Mouse (Mus musculus): ENCODE measurements around the gene Slc9a1. TPM values are rescaled to one million over a fixed set of nuclear protein-coding genes. Genes with fewer than 3 reads are reported as not detected.

The Slc9a1 gene
- 9.4 TPM for polyA plus RNA-seq (2014; fragmentation: Illumina TruSeq; extraction: RNeasy Lipid Tissue Mini Kit (QIAGEN cat#74804); ENCODE audit: insufficient read depth, low read depth, low replicate concordance)

DNA sequence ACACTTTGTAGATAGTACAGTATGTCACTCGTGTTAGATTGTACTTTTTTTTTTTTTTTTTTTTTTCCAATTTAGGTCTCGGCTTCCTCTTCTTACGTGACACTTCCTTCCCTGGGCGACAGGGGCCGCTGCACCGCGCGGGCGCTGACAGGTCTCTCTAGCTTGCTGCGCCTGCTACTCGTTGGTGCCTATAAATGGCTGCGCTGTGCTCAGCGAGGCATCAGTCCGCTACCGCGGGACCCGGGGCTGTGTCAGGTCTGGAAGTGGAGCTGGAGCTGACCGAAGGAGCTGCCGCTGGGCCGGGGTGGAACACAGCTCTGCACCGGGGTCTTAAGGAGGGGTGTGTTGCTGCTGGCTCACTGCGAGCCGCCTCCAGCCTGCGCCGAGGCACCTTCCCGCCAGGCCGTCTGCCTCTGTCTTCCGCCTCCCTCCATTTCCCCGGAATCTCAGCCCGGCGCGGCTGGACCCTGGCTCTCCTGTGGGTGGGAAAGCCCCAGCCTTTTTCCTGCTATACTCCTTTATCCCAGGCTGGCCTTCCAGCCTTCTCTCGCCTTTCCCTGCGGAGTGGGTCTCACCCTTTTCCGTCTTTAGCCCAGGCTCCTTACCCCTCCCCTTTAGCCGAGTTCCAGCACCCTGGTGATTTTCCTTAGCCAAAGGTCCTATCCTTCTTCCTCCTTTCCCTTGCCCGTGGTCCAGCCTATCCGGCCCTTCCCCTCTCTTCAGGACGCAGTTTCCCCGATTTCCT is at the start of gene Slc9a1:
Slc9a1 (plus strand) TSS at position 154 of the 745 bp plus-strand sequence.

DNA sequence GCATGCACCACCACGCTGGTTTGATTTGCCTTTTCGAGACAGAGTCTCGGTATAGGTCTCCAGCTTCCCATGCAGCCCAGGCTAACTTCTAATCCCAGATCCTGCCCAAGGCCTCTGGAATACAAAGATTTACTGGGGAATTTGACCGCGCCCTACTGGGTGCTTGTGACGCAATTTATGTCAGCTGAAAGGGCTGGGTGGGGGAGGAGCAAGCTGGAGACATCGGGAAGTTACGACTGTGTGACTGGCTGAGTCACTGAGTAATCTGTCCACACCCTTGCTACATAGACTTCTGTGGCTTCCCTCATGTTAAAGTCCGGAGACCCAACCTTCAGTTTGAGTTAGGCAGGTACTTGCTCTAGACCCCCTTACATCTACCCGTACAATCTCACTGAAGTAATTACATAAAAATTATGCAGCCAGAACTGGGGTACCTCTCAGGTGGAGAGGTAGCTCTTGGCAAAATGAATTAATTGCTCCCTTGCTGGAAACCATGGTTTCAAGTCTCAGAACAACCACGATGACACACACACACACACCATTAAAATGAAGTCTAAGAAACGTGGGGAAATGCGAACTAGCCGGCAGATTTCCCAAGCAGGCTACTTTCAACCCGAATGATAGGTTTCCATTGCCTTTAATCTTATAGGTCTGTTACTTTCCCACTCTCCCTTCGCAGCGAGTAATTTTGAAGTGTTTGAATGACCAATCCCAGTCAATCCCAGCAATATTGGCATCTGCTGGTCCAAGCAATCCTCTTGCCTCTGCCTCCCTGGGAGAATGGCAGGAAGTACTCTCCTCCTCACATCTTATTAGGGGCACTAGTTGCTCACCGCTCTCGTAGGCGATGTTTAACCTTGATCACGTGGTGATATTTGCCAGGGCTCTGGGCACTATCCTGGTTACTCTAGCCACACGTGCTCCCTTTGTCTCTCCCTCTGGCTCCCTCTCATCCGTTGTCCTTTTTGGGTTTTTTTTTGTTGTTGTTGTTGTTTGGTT is 15.8 kb upstream of the Slc9a1 start, which contains the start of gene Wdtc1:
Wdtc1 (minus strand) TSS at position 115 of the 999 bp plus-strand sequence.

Other genes with a start within 250 kb of the Slc9a1 start
- gene Wasf2, start 239.2 kb upstream of the Slc9a1 start, polyA plus RNA-seq (2014; fragmentation: Illumina TruSeq; extraction: RNeasy Lipid Tissue Mini Kit (QIAGEN cat#74804); ENCODE audit: insufficient read depth, low read depth, low replicate concordance): 25.5 TPM
- 2.5 TPM for gene Cd164l2, start 157.6 kb upstream of the Slc9a1 start, polyA plus RNA-seq (2014; fragmentation: Illumina TruSeq; extraction: RNeasy Lipid Tissue Mini Kit (QIAGEN cat#74804); ENCODE audit: insufficient read depth, low read depth, low replicate concordance)
- gene Gpr3, start 157.2 kb upstream of the Slc9a1 start, polyA plus RNA-seq (2014; fragmentation: Illumina TruSeq; extraction: RNeasy Lipid Tissue Mini Kit (QIAGEN cat#74804); ENCODE audit: insufficient read depth, low read depth, low replicate concordance): not detected
- gene Map3k6, start 128.9 kb upstream of the Slc9a1 start, polyA plus RNA-seq (2014; fragmentation: Illumina TruSeq; extraction: RNeasy Lipid Tissue Mini Kit (QIAGEN cat#74804); ENCODE audit: insufficient read depth, low read depth, low replicate concordance): 20.8 TPM
- 2.9 TPM for gene Sytl1, start 106.6 kb upstream of the Slc9a1 start, polyA plus RNA-seq (2014; fragmentation: Illumina TruSeq; extraction: RNeasy Lipid Tissue Mini Kit (QIAGEN cat#74804); ENCODE audit: insufficient read depth, low read depth, low replicate concordance)
- gene Tmem222, start 91.9 kb upstream of the Slc9a1 start, polyA plus RNA-seq (2014; fragmentation: Illumina TruSeq; extraction: RNeasy Lipid Tissue Mini Kit (QIAGEN cat#74804); ENCODE audit: insufficient read depth, low read depth, low replicate concordance): 49.0 TPM
- 14.0 TPM for gene Wdtc1, start 16.2 kb upstream of the Slc9a1 start, polyA plus RNA-seq (2014; fragmentation: Illumina TruSeq; extraction: RNeasy Lipid Tissue Mini Kit (QIAGEN cat#74804); ENCODE audit: insufficient read depth, low read depth, low replicate concordance)
- 8.4 TPM for gene Tent5b, start 110.4 kb downstream of the Slc9a1 start, polyA plus RNA-seq (2014; fragmentation: Illumina TruSeq; extraction: RNeasy Lipid Tissue Mini Kit (QIAGEN cat#74804); ENCODE audit: insufficient read depth, low read depth, low replicate concordance)
- 7.2 TPM for gene Trnp1, start 128.8 kb downstream of the Slc9a1 start, polyA plus RNA-seq (2014; fragmentation: Illumina TruSeq; extraction: RNeasy Lipid Tissue Mini Kit (QIAGEN cat#74804); ENCODE audit: insufficient read depth, low read depth, low replicate concordance)
- 8.1 TPM for gene Kdf1, start 149.3 kb downstream of the Slc9a1 start, polyA plus RNA-seq (2014; fragmentation: Illumina TruSeq; extraction: RNeasy Lipid Tissue Mini Kit (QIAGEN cat#74804); ENCODE audit: insufficient read depth, low read depth, low replicate concordance)
- gene Nudc, start 176.3 kb downstream of the Slc9a1 start, polyA plus RNA-seq (2014; fragmentation: Illumina TruSeq; extraction: RNeasy Lipid Tissue Mini Kit (QIAGEN cat#74804); ENCODE audit: insufficient read depth, low read depth, low replicate concordance): 118 TPM
- not detected for gene Nr0b2, start 183.7 kb downstream of the Slc9a1 start, polyA plus RNA-seq (2014; fragmentation: Illumina TruSeq; extraction: RNeasy Lipid Tissue Mini Kit (QIAGEN cat#74804); ENCODE audit: insufficient read depth, low read depth, low replicate concordance)
- 4.2 TPM for gene Gpatch3, start 205.0 kb downstream of the Slc9a1 start, polyA plus RNA-seq (2014; fragmentation: Illumina TruSeq; extraction: RNeasy Lipid Tissue Mini Kit (QIAGEN cat#74804); ENCODE audit: insufficient read depth, low read depth, low replicate concordance)
- 16.5 TPM for gene Gpn2, start 214.7 kb downstream of the Slc9a1 start, polyA plus RNA-seq (2014; fragmentation: Illumina TruSeq; extraction: RNeasy Lipid Tissue Mini Kit (QIAGEN cat#74804); ENCODE audit: insufficient read depth, low read depth, low replicate concordance)
- 20.8 TPM for gene Sfn, start 232.5 kb downstream of the Slc9a1 start, polyA plus RNA-seq (2014; fragmentation: Illumina TruSeq; extraction: RNeasy Lipid Tissue Mini Kit (QIAGEN cat#74804); ENCODE audit: insufficient read depth, low read depth, low replicate concordance)

Data from lung, adult 10 weeks (tissue).